Mouse (Mus musculus) midbrain, postnatal 0 days (tissue): ENCODE measurements at regions not wholly inside any gene's neighbourhood (a gene's known extent, or its start where the extent isn't known, plus 50 kb on each side); places are given as distances from the start of the nearest gene placed in this dataset.
"Not testable (repeated sequence)": the region's sequence is repeated elsewhere in the genome, so short reads cannot be mapped to it uniquely, and the experiment has no call there.

ENCODE experiments used
- ATAC-seq: fragments of 200-750 bp; cut with Nextera tagmentation; 2 replicates; pipeline ENCODE4 v1.8.0; 2017; ENCODE audit warnings: moderate number of reproducible peaks, mild to moderate bottlenecking, moderate TSS enrichment, moderate library complexity; ENCODE audit not compliant: low FRiP score
- DNase-seq: peaks from one replicate; pipeline ENCODE4 v3.0.0-alpha.2; 2015; ENCODE audit warnings: low spot score
- H3K27ac ChIP-seq: fragments of 300-500 bp; sonication (generic); 2 replicates; pipeline ENCODE4 v1.5.1; 2014; ENCODE audit warnings: low read depth, mild to moderate bottlenecking, low read length, mixed read lengths
- H3K27me3 ChIP-seq: fragments of 300-500 bp; sonication (generic); 2 replicates; pipeline ENCODE4 v1.6.1; 2014; ENCODE audit warnings: low read length, control low read depth, mixed read lengths; ENCODE audit not compliant: insufficient read depth
- H3K36me3 ChIP-seq: fragments of 300-500 bp; sonication (generic); 2 replicates; pipeline ENCODE4 v1.6.1; 2014; ENCODE audit warnings: low read length, control low read depth, mixed read lengths; ENCODE audit not compliant: insufficient read depth
- H3K4me1 ChIP-seq: fragments of 300-500 bp; sonication (generic); 2 replicates; pipeline ENCODE4 v1.6.1; 2014; ENCODE audit warnings: mild to moderate bottlenecking, control low read depth, antibody characterized with exemption, low read length, mixed read lengths; ENCODE audit not compliant: insufficient read depth
- H3K4me2 ChIP-seq: fragments of 300-500 bp; sonication (generic); 2 replicates; pipeline ENCODE4 v1.6.1; 2014; ENCODE audit warnings: low read depth, mild to moderate bottlenecking, low read length, mixed read lengths; ENCODE audit not compliant: poor library complexity, severe bottlenecking
- H3K4me3 ChIP-seq: fragments of 300-500 bp; sonication (generic); 2 replicates; pipeline ENCODE4 v1.5.1; 2014; ENCODE audit warnings: low read depth, mild to moderate bottlenecking, low read length, moderate library complexity
- H3K9ac ChIP-seq: fragments of 300-500 bp; sonication (generic); replicated peaks from 2 replicates; pipeline ENCODE4 v1.6.1; 2014; ENCODE audit warnings: mild to moderate bottlenecking, low read length, moderate library complexity, mixed read lengths; ENCODE audit not compliant: poor library complexity, severe bottlenecking
- H3K9me3 ChIP-seq: fragments of 300-500 bp; sonication (generic); 2 replicates; pipeline ENCODE4 v1.6.1; 2016; ENCODE audit warnings: low read length, control low read depth
- CTCF ChIP-seq: IDR thresholded peaks from 2 replicates; pipeline ENCODE4 v1.5.1; 2016; ENCODE audit warnings: antibody characterized with exemption, mild to moderate bottlenecking
- WGBS: fragments of 180-500 bp; shearing (Covaris S2); extraction: QIAGEN DNeasy Blood & Tissue Kit; methylation state at CpG from one replicate; pipeline ENCODE4 v1.1.7; 2014; 5-methylcytosine and 5-hydroxymethylcytosine counted together

- TF ChIP-seq CTCF = no peak
- H3K9me3 ChIP-seq = no peaks in the 10 kb centered on the region
- H3K36me3 ChIP-seq = no peaks in the 10 kb centered on the region
These were observed 581.6 kb upstream of the Pcdh17 start for GRCm38 (mm10) chr14:83861736-83862135.

GRCm38 (mm10) chr14:83862653-83863052 is 580.7 kb upstream of the Pcdh17 start:
- no peak overlapping the region for H3K4me2 ChIP-seq
- H3K36me3 ChIP-seq = no peaks in the 10 kb centered on the region
- H3K4me1 ChIP-seq = no peaks in the 10 kb centered on the region
- ATAC-seq (no peak), DNase-seq (no peak)
- no peak for TF ChIP-seq CTCF
- 73% methylated on average over 2 of the region's 2 CpGs for WGBS
- no peak overlapping the region for H3K4me3 ChIP-seq
- no peak overlapping the region for H3K9ac ChIP-seq
- no peaks in the 10 kb centered on the region for H3K27me3 ChIP-seq
- no peaks in the 10 kb centered on the region for H3K9me3 ChIP-seq
- no peak overlapping the region for H3K27ac ChIP-seq

More at GRCm38 (mm10) chr14:83861736-83862135, 581.6 kb upstream of the Pcdh17 start:
- Histone ChIP-seq H3K27ac (no peak overlapping the region), H3K4me2 (no peak overlapping the region), H3K4me1 (no peaks in the 10 kb centered on the region), H3K9ac (no peak overlapping the region), H3K27me3 (no peaks in the 10 kb centered on the region), H3K4me3 (no peak overlapping the region)
- DNase-seq = no peak
- 82% methylated on average over 1 of the region's 1 CpGs for WGBS
- no peak for ATAC-seq

- no peak overlapping the region for H3K4me3 ChIP-seq
- DNase-seq (peak; percentile 47), ATAC-seq (no peak)
- 29% methylated on average over 2 of the region's 2 CpGs for WGBS
- no peak overlapping the region for H3K4me2 ChIP-seq
- H3K9ac ChIP-seq = no peak overlapping the region
- no peak for TF ChIP-seq CTCF
- no peaks in the 10 kb centered on the region for H3K27me3 ChIP-seq
- H3K36me3 ChIP-seq = no peaks in the 10 kb centered on the region
- no peaks in the 10 kb centered on the region for H3K9me3 ChIP-seq
- no peak overlapping the region for H3K27ac ChIP-seq
- no peaks in the 10 kb centered on the region for H3K4me1 ChIP-seq
These were observed 557.0 kb upstream of the Pcdh17 start for GRCm38 (mm10) chr14:83886393-83886792.

- not testable (repeated sequence) for H3K4me1 ChIP-seq, ATAC-seq
- 50% methylated on average over 1 of the region's 1 CpGs for WGBS
These were observed 542.7 kb upstream of the Pcdh17 start for GRCm38 (mm10) chr14:83900711-83901110.

GRCm38 (mm10) chr14:83943101-83943500 is 500.3 kb upstream of the Pcdh17 start:
- WGBS = 81% methylated on average over 3 of the region's 3 CpGs
- no peak overlapping the region for H3K4me3 ChIP-seq
- H3K36me3 ChIP-seq = no peaks in the 10 kb centered on the region
- H3K4me2 ChIP-seq = no peak overlapping the region
- ATAC-seq = no peak
- no peak overlapping the region for H3K9ac ChIP-seq
- H3K4me1 ChIP-seq = no peaks in the 10 kb centered on the region
- TF ChIP-seq CTCF = no peak
- H3K27me3 ChIP-seq = no peaks in the 10 kb centered on the region
- H3K27ac ChIP-seq = no peak overlapping the region
- DNase-seq = no peak
- H3K9me3 ChIP-seq = no peaks in the 10 kb centered on the region

More at GRCm38 (mm10) chr14:83900711-83901110, 542.7 kb upstream of the Pcdh17 start:
- not testable (repeated sequence) for H3K9me3 ChIP-seq, DNase-seq, H3K36me3 ChIP-seq, H3K4me3 ChIP-seq, H3K27ac ChIP-seq, H3K27me3 ChIP-seq, H3K4me2 ChIP-seq, H3K9ac ChIP-seq

GRCm38 (mm10) chr14:83944176-83944575 is 499.2 kb upstream of the Pcdh17 start:
- DNase-seq (peak; percentile 26), ATAC-seq (no peak)
- Histone ChIP-seq H3K36me3 (no peaks in the 10 kb centered on the region), H3K27ac (no peak overlapping the region), H3K9me3 (no peaks in the 10 kb centered on the region), H3K4me2 (no peak overlapping the region), H3K9ac (no peak overlapping the region), H3K27me3 (no peaks in the 10 kb centered on the region), H3K4me1 (no peaks in the 10 kb centered on the region), H3K4me3 (no peak overlapping the region)
- peak; percentile 42 for TF ChIP-seq CTCF
- 69% methylated on average over 3 of the region's 3 CpGs for WGBS
